Mouse (Mus musculus): Measurements from ENCODE around the gene Ghrhr.
A peak's percentile ranks its signal among the peaks of the same experiment; 100 is the strongest.

The Ghrhr gene

DNA sequence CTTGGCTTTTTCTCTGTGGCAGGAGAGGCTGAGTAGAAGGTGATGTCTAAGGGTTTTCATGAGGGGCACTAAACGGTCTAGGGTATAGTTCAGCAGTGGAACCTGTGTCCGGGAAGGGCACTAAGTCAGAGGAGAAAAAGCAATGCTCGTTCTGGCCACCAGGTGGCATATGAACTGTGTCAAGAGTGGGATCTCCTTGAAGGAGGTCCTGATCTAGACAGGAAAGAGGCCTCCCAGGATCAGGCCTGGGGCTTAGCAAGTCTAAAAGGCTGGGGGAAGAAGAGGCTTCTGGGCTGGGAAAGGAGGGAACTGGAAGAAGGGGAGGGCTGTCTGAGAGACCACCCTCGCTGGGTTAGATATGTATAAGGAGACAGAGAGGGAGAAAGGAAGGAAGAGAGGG lies 16.4 kb downstream of the Ghrhr start:
- DNase-seq (ENCODE audit: inconsistent age in 2 of 2, low spot score in 1 of 2), result peak; percentile 68 to 89

DNA sequence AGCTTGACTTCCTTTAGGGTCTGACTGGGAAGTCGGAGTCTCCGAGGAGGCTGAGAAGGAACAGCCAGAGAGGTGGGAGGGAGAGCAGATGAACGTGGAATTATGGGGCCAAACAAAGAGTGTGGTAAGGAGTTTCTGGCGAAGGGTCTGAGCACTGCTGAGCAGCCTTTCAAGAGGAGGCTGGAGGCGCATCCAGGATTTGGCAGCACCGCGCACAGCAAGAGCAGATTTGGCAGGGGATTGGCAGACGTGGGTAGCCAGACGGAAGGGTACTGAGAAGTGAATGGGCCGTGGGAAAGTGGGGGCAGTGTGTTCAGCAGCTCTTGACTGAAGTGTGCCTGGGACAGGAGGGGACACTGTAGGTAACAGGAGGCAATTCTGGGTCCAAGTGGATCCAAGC lies 18.8 kb downstream of the Ghrhr start:
- no peak for DNase-seq (ENCODE audit: inconsistent age in 2 of 2, low spot score in 1 of 2)

DNA sequence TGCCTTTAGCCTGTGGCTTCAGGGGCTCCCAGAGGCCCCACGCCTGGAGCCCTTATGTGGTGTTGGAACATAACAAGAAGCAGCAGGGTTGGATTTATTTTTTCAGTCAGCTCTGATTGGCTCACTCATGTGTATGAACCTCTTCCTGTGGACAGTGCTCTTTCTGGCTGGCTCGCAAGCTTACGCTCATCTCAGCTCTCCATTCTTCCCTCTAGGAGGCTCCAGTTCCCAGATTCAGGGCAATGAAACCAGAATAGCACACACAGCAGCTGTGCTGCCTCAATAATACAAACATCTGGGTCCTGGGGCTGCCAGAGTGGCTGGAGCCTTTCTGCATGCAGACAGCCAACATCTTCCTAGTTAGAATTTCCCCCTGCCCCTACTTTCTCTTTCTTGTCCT lies 20.1 kb downstream of the Ghrhr start:
- peak; percentile 23 to 59 for DNase-seq (ENCODE audit: inconsistent age in 2 of 2, low spot score in 1 of 2)

DNA sequence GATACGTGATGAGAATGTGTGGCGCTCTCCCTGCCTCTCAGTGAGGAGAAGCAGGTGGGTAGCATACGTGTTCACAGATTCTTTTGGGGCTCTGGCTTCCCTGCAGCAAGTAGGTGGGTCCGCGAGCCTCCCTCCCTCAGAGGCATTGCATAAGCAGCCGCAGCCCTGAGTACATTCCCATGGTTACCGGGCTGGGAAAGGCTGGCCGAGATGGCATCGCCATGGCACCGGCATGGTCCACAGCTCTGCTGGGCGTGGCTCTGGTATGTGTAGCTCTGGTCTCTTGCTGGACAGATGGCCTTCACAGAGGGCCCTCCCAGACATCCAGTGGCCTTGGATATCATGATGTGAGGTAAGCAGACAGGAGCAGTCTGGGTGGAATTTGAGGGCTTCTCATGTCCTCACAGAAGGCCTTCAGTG lies 20.5 kb downstream of the Ghrhr start:
- DNase-seq (ENCODE audit: inconsistent age in 2 of 2, low spot score in 1 of 2), result peak; percentile 74 to 80

DNA sequence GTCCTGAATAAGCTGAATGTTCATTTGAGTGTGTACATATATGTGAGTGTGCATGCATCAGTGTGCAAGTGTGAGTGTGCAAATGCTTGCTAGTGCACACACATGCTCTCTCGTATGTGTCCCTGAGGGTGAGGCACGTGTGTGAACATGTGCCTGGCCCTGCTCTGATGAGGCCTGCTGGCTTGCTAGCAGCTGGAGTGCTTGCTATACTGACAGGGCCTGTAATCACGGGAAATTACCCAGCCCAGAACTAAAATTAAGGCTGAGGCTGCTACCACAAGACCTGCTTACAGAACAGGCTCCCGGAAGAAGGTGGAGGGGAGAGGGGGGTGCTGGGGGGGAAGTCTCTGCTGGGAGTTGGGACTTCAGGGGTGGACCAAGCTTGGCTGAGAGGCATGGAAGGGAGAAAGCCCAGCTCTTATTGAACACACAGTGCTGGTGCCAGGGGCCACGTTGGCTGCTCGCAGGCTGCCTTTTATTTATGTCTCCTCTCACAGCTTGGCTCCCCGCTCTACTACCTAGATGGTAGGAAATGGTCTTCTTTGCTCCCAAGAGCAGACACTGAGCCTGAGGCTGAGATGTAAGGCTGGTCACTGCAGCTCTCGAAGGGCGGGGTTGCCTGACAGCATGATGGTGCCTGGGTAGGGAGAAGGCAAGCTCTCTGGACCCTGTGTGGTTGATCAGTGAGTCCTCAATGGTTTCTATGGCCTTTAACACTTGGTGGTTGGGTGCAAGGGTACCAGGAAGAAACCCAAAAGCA lies 23.0 kb downstream of the Ghrhr start:
- DNase-seq (ENCODE audit: inconsistent age in 2 of 2, low spot score in 1 of 2), result no peak

DNA sequence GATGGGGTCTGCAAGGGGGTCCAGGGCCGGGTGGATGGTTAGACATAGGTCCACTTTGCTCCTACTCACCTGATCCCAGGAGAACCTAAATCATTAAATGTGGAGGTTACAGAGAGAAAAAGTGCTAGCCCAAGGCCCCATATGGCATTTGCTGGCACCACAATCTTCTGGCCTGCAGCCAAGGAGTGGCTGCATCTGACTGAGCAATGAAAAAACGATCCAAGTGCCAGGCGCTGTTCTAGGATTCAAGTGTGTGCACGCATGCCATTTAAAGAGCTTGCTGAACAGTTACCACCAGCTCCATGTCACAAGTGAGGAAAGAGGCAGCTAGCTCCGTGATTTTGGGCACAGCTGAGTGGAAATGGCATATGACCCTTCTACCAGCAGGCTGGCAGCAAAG lies 23.8 kb downstream of the Ghrhr start:
- peak; percentile 64 to 84 for DNase-seq (ENCODE audit: inconsistent age in 2 of 2, low spot score in 1 of 2)

DNA sequence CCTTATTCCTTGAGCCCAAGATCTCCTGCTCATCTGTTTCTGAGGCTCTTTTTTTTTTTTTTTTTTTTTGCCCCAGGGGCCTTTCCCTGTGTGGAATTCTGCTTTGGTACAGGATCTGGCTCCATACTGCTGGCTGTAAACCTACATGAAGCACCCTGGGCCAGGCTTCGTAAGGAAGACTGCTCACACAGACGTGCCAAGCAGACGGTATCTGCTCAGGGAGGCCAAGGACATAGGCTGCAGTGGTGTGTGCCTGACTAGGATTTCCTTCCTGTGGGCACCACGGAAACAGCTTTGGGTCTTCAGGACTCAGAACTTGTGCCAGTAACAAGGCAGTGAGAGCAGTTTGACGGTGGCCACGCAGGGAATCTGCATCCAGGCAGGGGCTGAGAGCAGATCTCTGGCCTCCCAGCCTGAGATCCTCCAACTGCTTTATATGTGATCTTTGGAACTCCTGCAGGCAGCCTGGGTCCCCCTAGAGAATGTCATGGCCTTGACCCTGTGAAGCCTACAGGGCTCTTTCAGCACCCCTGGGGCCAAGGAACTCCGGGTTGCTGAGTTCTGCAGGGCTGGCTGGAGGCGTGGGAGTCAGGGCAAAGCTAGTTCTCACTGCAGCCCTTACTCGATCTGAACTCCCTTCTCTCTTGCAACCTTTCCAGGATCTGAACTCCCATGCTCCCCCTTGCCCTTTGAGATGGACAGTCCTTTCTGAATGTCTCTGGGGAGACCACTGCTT lies 26.1 kb downstream of the Ghrhr start:
- DNase-seq (ENCODE audit: inconsistent age in 2 of 2, low spot score in 1 of 2), result peak in 1 of 2 experiments; percentile 52

DNA sequence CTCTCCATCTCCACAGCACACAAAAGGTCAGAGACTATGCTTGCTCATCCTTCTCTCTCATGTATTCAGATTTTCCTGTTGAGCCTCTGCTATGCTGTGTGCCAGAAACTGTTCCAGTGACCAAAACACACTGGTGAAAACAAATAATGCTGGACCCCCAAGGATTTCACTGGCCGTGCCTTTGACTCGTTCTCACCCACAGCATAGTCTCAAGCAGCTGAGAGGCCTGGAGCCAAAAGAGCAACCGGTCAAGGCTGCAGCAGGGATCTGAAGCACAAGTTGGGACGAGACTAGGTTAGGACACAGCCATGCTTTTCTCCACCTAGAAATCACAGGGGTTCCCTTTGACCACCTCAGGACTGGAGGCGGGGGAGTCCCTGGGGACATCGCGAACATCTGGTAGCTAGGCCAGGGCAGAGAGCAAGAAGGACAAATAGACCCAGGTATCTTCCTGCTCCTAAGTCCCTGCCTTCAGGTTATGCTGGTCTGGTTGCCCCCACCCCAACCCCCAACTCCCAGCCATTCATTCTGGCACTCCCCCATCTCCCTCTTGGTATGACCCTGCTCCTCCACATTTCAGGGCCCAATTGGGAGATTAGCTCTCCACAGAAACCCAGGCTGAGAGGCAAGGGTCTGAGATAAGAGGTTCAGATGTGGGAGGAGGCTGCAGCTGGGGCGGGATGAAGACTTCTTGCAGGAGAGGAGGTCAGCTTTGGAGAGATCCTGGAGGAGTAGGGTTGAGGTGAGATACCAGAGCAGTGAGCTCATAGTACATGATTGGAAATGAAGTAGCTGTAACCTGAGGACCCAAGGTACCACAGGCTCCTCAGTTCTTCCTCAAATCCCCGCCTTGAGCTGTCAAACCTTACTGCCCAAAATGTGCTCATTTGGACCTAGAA lies 27.6 kb downstream of the Ghrhr start:
- DNase-seq (ENCODE audit: inconsistent age in 2 of 2, low spot score in 1 of 2), result peak in 1 of 2 experiments; percentile 21

DNA sequence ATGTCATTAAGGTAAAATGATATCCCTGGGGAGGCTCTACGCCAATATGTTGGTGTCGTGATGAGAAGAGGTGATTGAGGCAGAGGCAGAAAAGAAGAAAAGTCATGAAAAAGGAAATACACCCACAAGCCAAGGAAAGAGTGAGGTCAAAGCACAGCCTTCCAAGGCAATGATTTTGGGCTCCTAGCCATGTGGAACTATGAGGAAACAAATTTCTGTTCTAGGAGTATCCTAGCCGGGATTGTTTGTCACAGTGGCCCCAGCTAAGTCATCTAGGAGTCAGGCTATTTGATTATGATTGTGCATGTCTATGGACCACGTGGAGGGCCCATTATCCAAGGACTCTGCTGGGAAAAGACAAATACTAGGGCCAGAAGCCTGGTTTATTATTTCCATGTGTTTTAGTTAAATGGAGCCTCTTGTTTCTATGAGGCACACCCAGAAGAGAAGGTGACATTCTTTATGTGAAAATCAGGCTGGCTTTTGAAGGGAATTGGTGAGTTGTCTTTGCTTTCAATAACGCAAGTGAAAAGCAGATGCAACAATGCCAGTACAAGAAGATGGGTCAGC lies 28.4 kb downstream of the Ghrhr start:
- DNase-seq (ENCODE audit: inconsistent age in 2 of 2, low spot score in 1 of 2), result peak in 1 of 2 experiments; percentile 21

DNA sequence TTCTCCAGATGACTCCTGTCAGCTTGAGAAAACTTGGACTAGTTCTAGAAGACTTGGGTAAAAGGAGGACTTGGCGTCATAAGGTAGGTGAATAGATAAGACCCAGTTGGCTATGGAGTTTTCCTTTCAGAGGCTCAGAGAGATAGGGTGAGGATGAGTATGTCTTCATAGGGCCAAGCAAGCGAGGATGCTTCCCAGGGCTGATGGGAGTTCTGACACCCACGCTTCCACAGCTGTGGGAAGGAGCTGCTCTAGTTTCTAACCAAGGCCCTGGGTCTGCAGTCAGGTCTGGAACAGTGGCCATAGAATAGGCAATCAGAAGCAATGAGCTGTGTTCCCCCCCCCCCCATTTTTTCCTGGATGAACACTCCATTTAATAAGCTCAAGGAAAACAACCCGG lies 31.2 kb downstream of the Ghrhr start:
- no peak for DNase-seq (ENCODE audit: inconsistent age in 2 of 2, low spot score in 1 of 2)

DNA sequence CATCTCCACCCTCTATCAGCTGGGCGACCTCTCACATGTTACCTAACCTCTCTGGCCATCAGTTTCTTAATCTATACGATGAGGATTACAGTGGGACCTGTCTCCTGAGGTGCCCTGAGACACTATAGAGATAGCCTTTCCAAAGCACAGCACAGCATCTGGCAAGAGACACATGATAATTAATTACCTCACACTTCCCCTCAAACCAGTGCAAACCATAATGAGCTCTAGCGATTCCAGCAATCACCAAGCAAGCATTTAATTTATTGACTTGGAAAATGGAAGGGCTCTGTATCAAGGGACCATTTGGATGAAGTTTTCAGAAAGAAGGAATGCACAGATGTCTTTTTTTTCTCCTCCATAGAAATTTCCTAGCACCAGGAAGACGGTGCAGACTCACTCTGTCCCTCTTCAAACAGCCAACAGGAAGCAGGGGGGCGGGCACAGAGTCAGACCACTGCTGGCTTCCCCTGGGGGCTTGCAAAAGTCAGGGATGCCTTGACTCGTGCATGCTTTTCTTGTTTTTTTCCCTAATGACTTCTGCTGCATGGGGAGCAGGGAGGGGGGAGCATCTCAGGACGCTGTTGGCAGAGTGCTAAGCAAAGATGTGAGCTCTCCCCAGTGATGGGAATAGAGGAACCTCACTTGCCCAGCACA lies 34.2 kb downstream of the Ghrhr start:
- no peak for DNase-seq (ENCODE audit: inconsistent age in 2 of 2, low spot score in 1 of 2)

DNA sequence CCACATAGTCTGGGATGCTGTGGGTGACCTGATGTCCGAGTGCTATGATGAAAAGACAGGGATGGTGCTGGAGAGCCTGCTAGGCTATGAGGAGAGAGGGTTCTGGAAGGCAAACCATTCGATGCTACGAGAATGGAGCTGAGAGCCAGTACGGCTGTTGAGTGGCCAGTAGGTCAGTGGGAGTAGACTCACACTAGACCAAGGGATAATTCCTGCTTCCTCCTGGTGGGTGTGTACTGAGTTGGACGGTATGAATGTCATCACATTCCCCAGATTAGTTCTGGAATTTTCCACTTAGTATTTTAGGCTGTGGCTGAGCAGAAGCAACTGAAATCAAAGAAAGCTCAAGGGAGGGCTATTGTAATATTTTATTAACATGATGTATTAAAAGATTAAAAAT lies 34.9 kb downstream of the Ghrhr start:
- no peak for DNase-seq (ENCODE audit: inconsistent age in 2 of 2, low spot score in 1 of 2)

DNA sequence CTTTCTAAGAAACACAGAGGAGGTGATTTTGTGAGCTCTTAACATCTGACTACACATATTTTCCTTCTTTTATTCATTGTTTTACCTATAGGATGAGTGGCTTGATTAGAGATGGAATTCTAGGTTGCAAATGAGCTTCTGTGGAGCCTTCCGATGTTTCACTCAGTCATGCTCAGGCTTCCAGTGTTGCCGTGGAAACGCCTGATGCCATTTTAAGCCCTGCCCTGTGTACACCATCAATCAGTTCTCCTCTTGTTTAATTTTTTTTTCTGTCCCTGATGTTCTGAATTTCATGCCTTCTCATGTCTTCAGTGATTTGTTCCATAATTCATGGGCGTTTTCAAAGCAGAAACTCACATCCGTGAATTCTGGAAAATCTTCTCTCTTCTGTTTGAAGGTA lies 40.1 kb downstream of the Ghrhr start:
- no peak for DNase-seq (ENCODE audit: inconsistent age in 2 of 2, low spot score in 1 of 2)

DNA sequence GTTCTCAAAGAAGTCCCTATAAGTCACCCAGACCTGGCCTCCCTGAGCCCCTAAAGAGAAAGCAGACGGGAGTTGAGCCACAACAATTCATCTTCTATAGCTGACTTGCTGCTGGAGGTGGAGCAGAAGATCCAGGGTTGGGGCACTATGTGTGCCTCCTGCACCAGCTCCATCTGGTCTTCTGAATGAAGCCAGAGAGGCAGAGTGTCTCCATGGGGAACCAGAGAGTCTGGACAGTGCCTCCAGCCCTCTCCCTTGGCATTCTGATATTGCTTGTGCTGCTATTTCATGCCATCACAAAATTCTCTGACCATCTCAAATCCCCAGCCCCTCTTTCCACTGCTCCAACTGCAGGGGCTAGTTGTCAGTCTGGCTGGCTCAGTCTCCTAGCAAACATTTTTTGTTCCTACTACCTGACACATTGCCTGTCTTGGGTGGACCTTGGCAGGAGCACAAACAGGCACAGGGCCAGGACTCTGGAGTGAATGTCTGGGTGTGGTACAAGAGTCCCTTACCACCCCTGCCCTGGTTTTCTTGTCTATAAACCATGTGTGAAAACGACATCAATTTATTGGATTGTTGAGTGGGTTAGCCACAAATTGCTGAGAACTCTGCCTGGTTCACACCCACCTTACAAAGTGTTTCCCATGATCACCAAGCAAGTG lies 42.8 kb downstream of the Ghrhr start:
- peak in 1 of 2 experiments; percentile 18 for DNase-seq (ENCODE audit: inconsistent age in 2 of 2, low spot score in 1 of 2)

DNA sequence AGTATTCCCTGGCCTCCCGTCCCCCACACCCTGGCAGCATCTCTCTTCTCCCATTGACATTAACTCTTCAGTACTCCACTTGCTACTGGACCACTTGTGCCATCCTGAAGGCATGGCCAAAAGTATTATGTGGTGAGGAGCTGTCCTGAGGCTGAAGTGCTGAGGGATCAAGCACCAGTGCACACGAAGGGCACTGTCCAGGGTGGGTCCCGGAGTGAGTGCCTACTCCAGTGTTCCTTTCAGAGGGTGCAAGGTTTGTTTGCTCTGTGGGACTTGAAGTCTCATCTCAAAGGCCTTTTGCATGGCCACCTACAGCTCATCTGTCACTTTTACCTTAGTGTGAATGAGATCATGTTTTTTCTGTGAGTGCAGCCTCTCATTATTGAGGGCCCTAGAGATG lies 44.3 kb downstream of the Ghrhr start:
- DNase-seq (ENCODE audit: inconsistent age in 2 of 2, low spot score in 1 of 2), result no peak

DNA sequence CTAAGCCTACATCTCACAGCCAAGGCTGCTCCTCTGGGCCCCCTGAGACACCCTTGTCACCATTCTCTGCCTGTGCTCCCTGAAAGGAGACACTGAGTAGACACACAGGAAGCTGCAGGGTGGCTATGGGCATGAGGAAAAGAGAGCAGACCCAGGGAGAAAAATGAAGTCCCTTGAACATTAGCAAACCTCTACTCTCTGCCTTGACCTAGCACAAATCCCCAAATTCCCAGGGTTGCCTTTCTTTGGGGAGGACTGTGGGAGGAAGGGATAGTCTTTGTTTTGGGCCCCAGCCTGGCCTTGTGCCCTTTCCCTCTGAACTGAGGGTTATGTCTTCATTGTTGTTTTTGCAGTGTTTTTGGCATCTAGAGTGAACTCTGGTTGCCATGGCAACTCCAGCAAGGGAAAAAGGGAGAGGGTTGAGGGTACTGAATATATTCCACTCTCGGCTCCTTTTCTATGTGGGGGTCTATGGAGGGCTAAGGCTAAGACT lies 44.8 kb downstream of the Ghrhr start:
- peak in 1 of 2 experiments; percentile 20 for DNase-seq (ENCODE audit: inconsistent age in 2 of 2, low spot score in 1 of 2)

DNA sequence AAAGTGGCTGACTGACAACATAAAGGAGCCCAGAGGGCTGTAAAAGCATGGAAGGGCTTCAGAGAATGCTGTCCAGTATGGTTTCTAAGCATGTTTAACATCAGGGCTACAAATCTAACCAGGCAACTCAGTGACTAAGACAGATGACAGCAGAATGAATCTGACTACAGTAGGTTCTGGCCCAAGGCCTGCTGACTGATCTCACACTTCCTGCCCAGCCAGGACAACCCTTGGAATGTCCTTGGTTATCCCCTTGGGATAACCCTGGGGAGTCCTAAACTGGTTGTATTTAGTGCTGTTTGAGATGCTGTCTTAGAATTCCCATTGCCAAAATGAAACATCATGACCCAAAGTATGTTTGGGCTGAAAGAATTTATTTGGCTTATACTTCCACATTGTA lies 56.0 kb downstream of the Ghrhr start:
- no peak for DNase-seq (ENCODE audit: inconsistent age in 2 of 2, low spot score in 1 of 2)

DNA sequence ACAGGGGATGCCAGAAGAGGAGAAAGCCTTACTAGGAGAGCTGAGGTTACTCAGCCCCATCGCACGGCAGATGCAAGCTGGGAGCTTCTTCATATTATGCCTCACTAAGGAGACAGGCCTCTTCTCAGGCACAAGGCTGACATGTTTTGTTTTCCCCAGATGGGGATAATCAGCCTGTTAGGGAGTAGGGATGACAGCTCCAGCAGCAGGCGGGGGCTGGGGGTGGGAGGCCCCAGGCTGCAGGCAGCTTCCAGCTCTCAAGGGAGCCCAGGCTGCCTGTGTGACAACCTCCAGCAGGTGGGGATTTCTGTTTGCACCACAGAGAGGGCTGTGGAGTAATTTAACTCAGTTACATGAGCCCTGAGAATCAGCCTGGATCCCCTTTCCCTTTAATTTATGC lies 58.3 kb downstream of the Ghrhr start:
- DNase-seq (ENCODE audit: inconsistent age in 2 of 2, low spot score in 1 of 2), result no peak

DNA sequence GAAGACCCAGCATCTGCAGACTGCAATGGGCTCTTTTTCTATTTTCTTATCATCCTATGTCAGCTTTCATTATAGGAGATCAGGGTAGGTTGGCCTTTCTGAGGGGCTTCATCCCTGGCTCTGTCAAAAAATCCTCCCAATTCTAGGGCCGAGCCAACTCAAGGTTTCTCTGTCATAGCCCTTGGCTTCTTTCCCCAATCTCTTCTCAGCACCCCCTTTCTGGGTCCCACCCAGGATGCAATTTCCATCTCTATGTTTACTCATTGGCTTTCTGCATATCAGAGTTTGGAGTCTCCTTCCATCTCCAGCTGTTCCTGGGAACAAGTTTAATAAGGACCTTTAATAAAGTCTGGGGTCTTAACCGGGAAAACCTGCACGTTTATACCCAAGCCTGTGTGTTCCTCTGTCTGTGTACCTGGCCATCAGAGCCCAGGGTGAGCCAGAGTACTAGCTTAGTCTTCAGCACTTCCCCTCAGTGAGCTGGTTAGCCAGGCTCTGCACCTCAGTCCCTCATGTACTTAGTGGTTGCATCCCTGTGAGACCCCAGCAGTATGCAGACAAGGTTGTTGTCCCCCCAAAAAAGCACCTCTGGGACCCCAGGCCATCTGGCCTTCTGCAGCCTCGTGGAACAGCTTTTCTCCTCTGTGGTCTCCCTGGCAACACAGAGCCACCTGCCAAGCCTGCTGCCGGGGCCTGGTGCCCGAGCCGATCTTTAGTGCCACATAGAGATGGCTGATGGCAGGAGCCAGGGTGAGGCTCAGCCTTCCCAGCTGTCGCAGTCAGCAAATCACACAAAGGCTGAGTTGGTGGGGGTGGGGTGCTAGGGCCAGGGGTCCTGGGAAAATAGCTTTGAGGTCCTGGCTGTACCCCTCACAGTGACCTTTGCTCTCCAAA lies 59.4 kb downstream of the Ghrhr start:
- DNase-seq (ENCODE audit: inconsistent age in 2 of 2, low spot score in 1 of 2), result no peak
